Mouse (Mus musculus) thymus, adult 2 months (tissue): Measurements from ENCODE around the gene Klf11. TPM values are rescaled to one million over a fixed set of nuclear protein-coding genes. Genes with fewer than 3 reads are reported as not detected.

ENCODE experiments used
- DNase-seq: peaks from one replicate; pipeline ENCODE4 v3.0.0; 2021
- H3K27ac ChIP-seq: fragments of 200-500 bp; 2 replicates; pipeline ENCODE4 v1.5.1; 2012; ENCODE audit warnings: low read length, control low read depth; ENCODE audit not compliant: control insufficient read depth, insufficient read depth
- H3K27me3 ChIP-seq: fragments of 200-500 bp; 2 replicates; pipeline ENCODE4 v1.6.1; 2012; ENCODE audit warnings: mild to moderate bottlenecking, low read length, moderate library complexity, mixed read lengths; ENCODE audit not compliant: control insufficient read depth, insufficient read depth
- H3K36me3 ChIP-seq: fragments of 200-500 bp; 2 replicates; pipeline ENCODE4 v1.6.1; 2012; ENCODE audit warnings: mild to moderate bottlenecking, low read length, moderate library complexity; ENCODE audit not compliant: control insufficient read depth, insufficient read depth
- H3K4me1 ChIP-seq: fragments of 200-500 bp; replicated peaks from 2 replicates; pipeline ENCODE4 v1.6.1; 2012; ENCODE audit warnings: low read length; ENCODE audit not compliant: control insufficient read depth, insufficient read depth
- H3K4me3 ChIP-seq: fragments of 200-500 bp; 2 replicates; pipeline ENCODE4 v1.5.1; 2012; ENCODE audit warnings: mild to moderate bottlenecking, low read length, control low read depth, moderate library complexity; ENCODE audit not compliant: control insufficient read depth, insufficient read depth
- CTCF ChIP-seq: fragments of 200-500 bp; IDR thresholded peaks from 2 replicates; pipeline ENCODE4 v1.5.1; 2012; ENCODE audit warnings: mild to moderate bottlenecking, control low read depth, low read length, moderate library complexity, borderline replicate concordance; ENCODE audit not compliant: control insufficient read depth, poor library complexity, insufficient read depth; ENCODE audit errors: extremely low read depth
- POLR2A ChIP-seq: fragments of 200-500 bp; IDR thresholded peaks from 2 replicates; pipeline ENCODE4 v1.6.1; 2012; ENCODE audit warnings: mild to moderate bottlenecking, low read length, control low read depth, moderate library complexity; ENCODE audit not compliant: control insufficient read depth, poor library complexity, insufficient read depth; ENCODE audit errors: extremely low read depth
- WGBS: fragments of 180-500 bp; shearing (Covaris S2); methylation state at CpG from one replicate; pipeline ENCODE4 v1.1.7; 2018; 5-methylcytosine and 5-hydroxymethylcytosine counted together
- polyA plus RNA-seq: library from polyadenylated mRNA; depleted of rRNA; stranded (reverse); fragments of >200 nt; gene quantifications from 2 replicates; pipeline ENCODE4 v1.2.3, GENCODE M21; 2012; rRNA removed

The Klf11 gene
- 4.9 and 6.5 TPM in 2 replicates for polyA plus RNA-seq

DNA sequence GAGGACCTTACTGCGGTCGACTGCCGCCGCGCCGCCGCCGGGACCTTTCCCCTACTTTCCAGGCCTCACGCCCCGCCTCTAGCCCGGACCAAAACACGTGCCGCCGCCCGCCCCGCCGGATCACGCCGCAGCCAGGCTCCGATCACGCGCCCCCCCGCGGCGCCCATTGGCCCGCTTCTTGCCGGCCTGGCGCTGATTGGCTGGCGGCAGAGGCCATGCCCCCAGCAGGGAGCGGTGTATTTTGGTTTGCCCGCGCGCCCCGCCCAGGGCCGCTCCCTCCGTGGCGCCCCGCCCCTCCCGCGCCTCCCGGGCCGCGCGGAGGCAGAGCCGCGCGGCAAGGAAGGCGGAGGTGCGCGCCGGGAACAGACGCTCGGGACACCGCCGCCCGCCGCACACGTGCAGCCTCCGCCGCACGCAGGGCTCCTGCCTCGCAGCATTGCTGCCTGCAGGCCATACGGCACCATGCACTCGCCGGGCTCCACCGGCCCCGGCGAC is at the start of gene Klf11:
TSS of gene Klf11 (plus strand) at position 212 of the 495 bp plus-strand sequence.
- no peaks in the 10 kb centered on the region for H3K36me3 ChIP-seq
- no peaks in the 10 kb centered on the region for H3K27me3 ChIP-seq
- peak within 1 kb of the TSS; percentile 74 for H3K4me3 ChIP-seq
- TF ChIP-seq CTCF (peak; percentile 47; the same call in 1 of the 2 replicates), POLR2A (0 out of 2 replicates have a peak, but pooled peaks have one; percentile 2)
- H3K4me1 ChIP-seq, result peaks cover 10% of the 10 kb centered on the region
- WGBS, result under 1% methylated on average over 64 of the region's 68 CpGs
- peak; percentile 97 for DNase-seq
- no peak within 1 kb of the TSS for H3K27ac ChIP-seq

DNA sequence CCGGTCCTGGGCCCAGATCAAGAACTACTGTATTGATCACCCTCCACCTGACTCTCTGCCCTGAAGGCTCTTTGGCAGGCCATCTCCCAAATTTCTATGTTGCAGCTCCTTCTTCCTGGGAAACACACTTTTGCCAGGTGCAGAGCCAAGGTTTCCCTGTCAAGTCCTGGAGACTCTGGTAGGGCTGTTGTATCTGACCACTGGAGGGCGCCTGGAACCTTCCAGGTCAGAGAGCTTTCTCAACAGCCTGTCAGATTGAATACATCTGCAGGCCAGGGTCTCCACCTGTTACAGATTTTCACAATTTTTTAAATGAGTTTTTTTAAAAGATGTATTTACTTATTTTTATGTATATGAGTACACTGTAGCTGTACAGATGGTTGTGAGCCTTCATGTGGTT is 47.8 kb upstream of the Klf11 start:
- WGBS, result 39% methylated on average over 2 of the region's 2 CpGs
- TF ChIP-seq CTCF (no peak), POLR2A (no peak)
- Histone ChIP-seq H3K4me3 (no peak overlapping the region), H3K4me1 (no peaks in the 10 kb centered on the region), H3K27ac (no peak overlapping the region), H3K36me3 (no peaks in the 10 kb centered on the region), H3K27me3 (no peaks in the 10 kb centered on the region)
- DNase-seq, result peak; percentile 63

DNA sequence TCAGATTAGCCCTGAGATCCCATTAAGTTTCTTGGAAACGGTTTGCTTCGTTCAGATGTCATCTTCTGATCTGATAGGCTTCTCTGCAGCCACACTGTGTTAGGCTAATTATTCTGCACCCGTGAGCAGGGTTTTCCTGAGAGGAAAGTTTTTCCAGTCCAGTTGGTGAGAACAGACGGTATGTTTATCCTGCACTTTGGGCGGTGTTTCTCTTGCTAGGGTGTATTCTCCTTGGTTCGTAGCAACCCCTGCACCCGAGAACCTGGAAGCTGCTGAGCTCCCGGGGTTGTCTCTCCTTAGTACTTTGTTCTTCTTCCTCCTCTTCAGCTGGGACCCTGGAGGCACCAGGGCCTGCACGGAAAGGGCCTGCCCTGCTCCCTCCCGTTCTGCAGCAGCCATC is 44.9 kb upstream of the Klf11 start:
- H3K36me3 ChIP-seq, result no peaks in the 10 kb centered on the region
- no peak overlapping the region for H3K27ac ChIP-seq
- 96% methylated on average over 10 of the region's 10 CpGs for WGBS
- no peak for DNase-seq
- no peaks in the 10 kb centered on the region for H3K27me3 ChIP-seq
- no peak for TF ChIP-seq CTCF
- TF ChIP-seq POLR2A, result no peak
- no peak overlapping the region for H3K4me3 ChIP-seq
- no peaks in the 10 kb centered on the region for H3K4me1 ChIP-seq

DNA sequence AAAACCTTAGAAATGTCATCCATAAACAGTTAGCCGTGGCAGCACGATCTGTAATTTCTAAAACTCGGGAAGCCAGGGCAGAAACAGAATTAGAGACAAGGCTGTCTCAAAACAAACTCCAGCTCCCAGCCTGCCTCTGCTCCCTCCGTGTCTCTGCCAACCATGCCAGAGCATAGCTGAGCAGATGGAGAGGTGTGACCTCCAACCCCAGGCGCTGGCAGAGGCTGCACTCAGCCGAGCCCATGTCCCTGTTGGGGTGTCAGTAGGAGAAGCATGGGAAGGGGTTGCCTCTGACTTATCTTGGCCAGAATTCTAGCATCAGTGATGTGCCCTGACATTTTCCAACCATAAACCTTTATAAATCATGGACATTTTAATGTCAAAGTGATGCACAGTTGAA is 38.5 kb upstream of the Klf11 start:
- no peaks in the 10 kb centered on the region for H3K4me1 ChIP-seq
- no peak overlapping the region for H3K27ac ChIP-seq
- H3K27me3 ChIP-seq, result no peaks in the 10 kb centered on the region
- H3K4me3 ChIP-seq, result no peak overlapping the region
- H3K36me3 ChIP-seq, result no peaks in the 10 kb centered on the region
- 96% methylated on average over 6 of the region's 6 CpGs for WGBS
- DNase-seq, result no peak
- TF ChIP-seq POLR2A (no peak), CTCF (no peak)

DNA sequence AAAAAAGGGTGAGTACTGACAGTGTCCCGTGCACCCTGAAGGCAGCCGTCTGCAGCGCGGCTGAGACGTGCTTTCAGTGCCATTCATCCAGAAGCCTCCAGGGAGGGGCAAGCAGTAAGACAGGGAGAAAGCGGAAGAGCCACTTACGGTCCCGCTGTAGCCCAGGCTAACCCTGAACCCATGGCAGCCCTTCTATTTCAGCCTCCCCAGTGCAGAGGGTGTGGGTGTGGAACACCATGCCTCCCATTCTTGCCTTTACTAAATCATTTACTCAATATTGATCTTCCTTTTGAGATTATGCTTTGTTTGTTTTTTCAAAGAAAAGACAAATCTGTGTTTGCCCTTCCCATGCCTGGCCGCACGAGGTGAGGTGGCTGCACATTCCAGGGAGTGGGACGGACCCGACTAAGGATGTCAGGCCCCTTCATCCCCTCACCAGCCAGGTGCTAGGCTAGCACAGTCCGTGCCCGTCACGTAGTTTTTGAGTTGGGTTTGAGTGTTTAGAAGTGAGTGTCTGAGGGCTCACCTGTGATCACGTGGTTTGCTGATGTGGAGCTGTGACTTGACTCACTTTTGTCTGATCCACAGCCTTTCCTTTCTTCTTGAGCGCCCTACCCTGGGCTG is 36.5 kb upstream of the Klf11 start:
- no peak for TF ChIP-seq CTCF
- TF ChIP-seq POLR2A, result no peak
- no peak for DNase-seq
- 93% methylated on average over 17 of the region's 17 CpGs for WGBS
- H3K4me3 ChIP-seq, result no peak overlapping the region
- no peaks in the 10 kb centered on the region for H3K4me1 ChIP-seq
- no peak overlapping the region for H3K27ac ChIP-seq
- no peaks in the 10 kb centered on the region for H3K27me3 ChIP-seq
- H3K36me3 ChIP-seq, result no peaks in the 10 kb centered on the region

DNA sequence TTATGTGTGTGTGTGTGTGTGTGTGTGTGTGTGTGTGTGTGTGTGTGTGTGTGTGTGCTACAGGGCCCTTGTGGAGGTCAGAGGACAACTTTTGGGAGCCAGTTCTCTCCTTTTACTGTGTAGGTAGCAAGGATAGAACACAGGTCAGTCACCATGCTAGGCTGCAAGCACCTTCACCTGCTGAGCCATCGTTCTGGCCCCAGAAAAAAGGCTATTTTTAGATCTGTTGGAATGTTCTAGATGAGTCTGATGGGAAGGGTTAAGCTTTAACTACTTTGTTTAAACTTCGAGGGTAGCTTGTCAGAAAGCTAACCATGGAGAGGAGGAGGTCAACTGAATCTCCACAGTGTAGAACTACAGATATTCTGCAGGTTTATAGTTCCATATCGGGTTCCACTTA is 35.9 kb upstream of the Klf11 start:
- H3K27me3 ChIP-seq, result no peaks in the 10 kb centered on the region
- H3K4me1 ChIP-seq, result no peaks in the 10 kb centered on the region
- H3K4me3 ChIP-seq, result no peak overlapping the region
- no peak for DNase-seq
- H3K27ac ChIP-seq, result no peak overlapping the region
- no peaks in the 10 kb centered on the region for H3K36me3 ChIP-seq
- 86% methylated on average over 3 of the region's 3 CpGs for WGBS
- TF ChIP-seq POLR2A (no peak), CTCF (no peak)
